Mouse (Mus musculus): ENCODE measurements at regions not wholly inside any gene's neighbourhood (a gene's known extent, or its start where the extent isn't known, plus 50 kb on each side); places are given as distances from the start of the nearest gene placed in this dataset.

- TF ChIP-seq CTCF (conservative IDR thresholded peaks at IDR 0.05; ENCODE audit: insufficient read depth, insufficient read length, low read depth, low read length) (no peak), POLR2A (IDR thresholded peaks at IDR 0.05; ENCODE audit: low read depth, low read length) (no peak)
Observed at GRCm38 (mm10) chr11:40884509-40884908, 129.4 kb upstream of the Ccng1 start.

Measured in kidney, adult 2 months (tissue).